Mouse (Mus musculus): ENCODE results near the gene Nradd.
A peak's percentile ranks its signal among the peaks of the same experiment; 100 is the strongest.

Gene Nradd

GRCm38 (mm10) chr9:110652963-110653654 is 28.9 kb upstream of the Nradd start:
- ATAC-seq (ENCODE audit: low TSS enrichment), result no peak

GRCm38 (mm10) chr9:110651931-110652722 is 27.9 kb upstream of the Nradd start:
- ATAC-seq (ENCODE audit: low TSS enrichment), result no peak

- no peak for ATAC-seq (ENCODE audit: low TSS enrichment)
Observed at GRCm38 (mm10) chr9:110649775-110650174, 25.5 kb upstream of the Nradd start.

GRCm38 (mm10) chr9:110645219-110645618 is 21.0 kb upstream of the Nradd start:
- ATAC-seq (ENCODE audit: low TSS enrichment), result no peak

- ATAC-seq (ENCODE audit: low TSS enrichment), result no peak
Observed at GRCm38 (mm10) chr9:110644295-110644694, 20.0 kb upstream of the Nradd start.

GRCm38 (mm10) chr9:110643787-110644186 is 19.5 kb upstream of the Nradd start:
- ATAC-seq (ENCODE audit: low TSS enrichment), result no peak

- ATAC-seq (ENCODE audit: low TSS enrichment), result no peak
Observed at GRCm38 (mm10) chr9:110642812-110643524, 18.7 kb upstream of the Nradd start.

GRCm38 (mm10) chr9:110641006-110641405 is 16.8 kb upstream of the Nradd start:
- no peak for ATAC-seq (ENCODE audit: low TSS enrichment)

- ATAC-seq (ENCODE audit: low TSS enrichment), result no peak
Observed at GRCm38 (mm10) chr9:110638611-110639021, 14.4 kb upstream of the Nradd start.

- peak; percentile 68; the same call in 1 of the 2 replicates for ATAC-seq (ENCODE audit: low TSS enrichment)
Observed at GRCm38 (mm10) chr9:110635225-110635624, 11.0 kb upstream of the Nradd start.

GRCm38 (mm10) chr9:110633882-110634281 is 9.6 kb upstream of the Nradd start:
- no peak for ATAC-seq (ENCODE audit: low TSS enrichment)

- ATAC-seq (ENCODE audit: low TSS enrichment), result no peak
Observed at GRCm38 (mm10) chr9:110632671-110633070, 8.4 kb upstream of the Nradd start.

- no peak for ATAC-seq (ENCODE audit: low TSS enrichment)
Observed at GRCm38 (mm10) chr9:110631651-110632275, 7.5 kb upstream of the Nradd start.

- 0 out of 2 replicates have a peak, but pooled peaks have one; percentile 40 for ATAC-seq (ENCODE audit: low TSS enrichment)
Observed at GRCm38 (mm10) chr9:110631191-110631590, 6.9 kb upstream of the Nradd start.

GRCm38 (mm10) chr9:110630171-110630570 is 5.9 kb upstream of the Nradd start:
- no peak for ATAC-seq (ENCODE audit: low TSS enrichment)

GRCm38 (mm10) chr9:110625350-110625908 is 1.2 kb upstream of the Nradd start:
- peak; percentile 39 for ATAC-seq (ENCODE audit: low TSS enrichment)

GRCm38 (mm10) chr9:110623416-110624195 is 646 bp downstream of the Nradd start:
- ATAC-seq (ENCODE audit: low TSS enrichment), result no peak

GRCm38 (mm10) chr9:110622621-110623219 is 1.5 kb downstream of the Nradd start:
- no peak for ATAC-seq (ENCODE audit: low TSS enrichment)

GRCm38 (mm10) chr9:110620685-110621084 is 3.6 kb downstream of the Nradd start:
- no peak for ATAC-seq (ENCODE audit: low TSS enrichment)

GRCm38 (mm10) chr9:110620180-110620579 is 4.1 kb downstream of the Nradd start:
- no peak for ATAC-seq (ENCODE audit: low TSS enrichment)
